Mouse (Mus musculus) kidney, postnatal 0 days (tissue): ENCODE data around the gene Art4. TPM values are rescaled to one million over a fixed set of nuclear protein-coding genes. Genes with fewer than 3 reads are reported as not detected.

Source experiments
- ATAC-seq: fragments of 200-750 bp; cut with Nextera tagmentation; replicated peaks from 2 replicates; pipeline ENCODE4 v1.8.0; 2017; ENCODE audit warnings: low read depth, moderate number of reproducible peaks, moderate TSS enrichment, moderate library complexity; ENCODE audit not compliant: low FRiP score
- DNase-seq: peaks from one replicate; pipeline ENCODE4 v3.0.0-alpha.2; 2016; ENCODE audit warnings: low spot score
- H3K27ac ChIP-seq: fragments of 300-500 bp; sonication (generic); 2 replicates; pipeline ENCODE4 v1.5.1; 2014; ENCODE audit warnings: mild to moderate bottlenecking
- H3K27me3 ChIP-seq: fragments of 300-500 bp; sonication (generic); 2 replicates; pipeline ENCODE4 v1.6.1; 2014; ENCODE audit warnings: low read length, mixed read lengths; ENCODE audit not compliant: insufficient read depth
- H3K36me3 ChIP-seq: fragments of 300-500 bp; sonication (generic); 2 replicates; pipeline ENCODE4 v1.6.1; 2014; ENCODE audit warnings: low read length, mixed read lengths; ENCODE audit not compliant: insufficient read depth
- H3K4me1 ChIP-seq: fragments of 300-500 bp; sonication (generic); replicated peaks from 2 replicates; pipeline ENCODE4 v1.6.1; 2014; ENCODE audit warnings: antibody characterized with exemption, low read length, mixed read lengths; ENCODE audit not compliant: insufficient read depth
- H3K4me2 ChIP-seq: fragments of 300-500 bp; sonication (generic); 2 replicates; pipeline ENCODE4 v1.6.1; 2014; ENCODE audit warnings: mild to moderate bottlenecking, low read length, moderate library complexity, mixed read lengths
- H3K4me3 ChIP-seq: fragments of 300-500 bp; sonication (generic); replicated peaks from 2 replicates; pipeline ENCODE4 v1.5.1; 2014; ENCODE audit warnings: low read depth, low read length
- H3K9ac ChIP-seq: fragments of 300-500 bp; sonication (generic); 2 replicates; pipeline ENCODE4 v1.6.1; 2014; ENCODE audit warnings: low read depth, low read length
- H3K9me3 ChIP-seq: fragments of 300-500 bp; sonication (generic); replicated peaks from 2 replicates; pipeline ENCODE4 v1.6.1; 2016; ENCODE audit warnings: low read length, inconsistent platforms, mixed read lengths
- CTCF ChIP-seq: IDR thresholded peaks from 2 replicates; pipeline ENCODE4 v1.5.1; 2016; ENCODE audit warnings: antibody characterized with exemption, low read depth, mild to moderate bottlenecking, moderate library complexity
- WGBS: fragments of 180-500 bp; shearing (Covaris S2); extraction: QIAGEN DNeasy Blood & Tissue Kit; methylation state at CpG from one replicate; pipeline ENCODE4 v1.1.7; 2014; 5-methylcytosine and 5-hydroxymethylcytosine counted together
- polyA plus RNA-seq: library from polyadenylated mRNA; unstranded; fragments of >200 nt; fragmentation: Nextera tagmentation; extraction: Ambion mirVana; gene quantifications from 2 replicates; pipeline ENCODE4 v1.2.1, GENCODE M21; 2015

Art4 gene
- polyA plus RNA-seq, 1 experiment from 2014 or later = 7.4 TPM

- H3K4me1 ChIP-seq = peaks cover 11% of the 10 kb centered on the region; the same call in 1 of the 2 replicates
- H3K9ac ChIP-seq = no peak overlapping the region
- no peak for DNase-seq
- 62% methylated on average over 4 of the region's 4 CpGs for WGBS
- ATAC-seq = peak; percentile 58
- peak overlapping the region; percentile 82 for H3K27ac ChIP-seq
- H3K36me3 ChIP-seq = no peaks in the 10 kb centered on the region
- no peak overlapping the region for H3K4me2 ChIP-seq
- H3K9me3 ChIP-seq = no peaks in the 10 kb centered on the region
- no peak overlapping the region for H3K4me3 ChIP-seq
- H3K27me3 ChIP-seq = no peaks in the 10 kb centered on the region
- TF ChIP-seq CTCF = no peak
Observed at GRCm38 (mm10) chr6:136852348-136852747, 5.2 kb downstream of the Art4 start.

- Histone ChIP-seq H3K4me3 (no peak overlapping the region), H3K4me2 (no peak overlapping the region), H3K9ac (no peak overlapping the region), H3K27me3 (no peaks in the 10 kb centered on the region), H3K9me3 (no peaks in the 10 kb centered on the region), H3K27ac (peak overlapping the region; percentile 19; the same call in 1 of the 2 replicates), H3K4me1 (peaks cover 6% of the 10 kb centered on the region; the same call in 1 of the 2 replicates), H3K36me3 (no peaks in the 10 kb centered on the region)
- WGBS = 58% methylated on average over 6 of the region's 6 CpGs
- no peak for DNase-seq
- TF ChIP-seq CTCF = no peak
- no peak for ATAC-seq
Observed at GRCm38 (mm10) chr6:136850267-136850666, 7.3 kb downstream of the Art4 start.

- no peak for TF ChIP-seq CTCF
- H3K27ac ChIP-seq = no peak overlapping the region
- ATAC-seq (no peak), DNase-seq (no peak)
- no peaks in the 10 kb centered on the region for H3K36me3 ChIP-seq
- no peak overlapping the region for H3K9ac ChIP-seq
- peaks cover 6% of the 10 kb centered on the region; the same call in 1 of the 2 replicates for H3K4me1 ChIP-seq
- WGBS = 94% methylated on average over 5 of the region's 5 CpGs
- H3K4me2 ChIP-seq = no peak overlapping the region
- no peaks in the 10 kb centered on the region for H3K27me3 ChIP-seq
- H3K9me3 ChIP-seq = no peaks in the 10 kb centered on the region
- H3K4me3 ChIP-seq = no peak overlapping the region
Observed at GRCm38 (mm10) chr6:136848971-136849370, 8.6 kb downstream of the Art4 start.

GRCm38 (mm10) chr6:136848399-136848798, 9.1 kb downstream of the Art4 start:
- Histone ChIP-seq H3K4me2 (no peak overlapping the region), H3K4me1 (peaks cover 6% of the 10 kb centered on the region; the same call in 1 of the 2 replicates), H3K27me3 (no peaks in the 10 kb centered on the region), H3K36me3 (no peaks in the 10 kb centered on the region), H3K9me3 (no peaks in the 10 kb centered on the region), H3K9ac (no peak overlapping the region), H3K27ac (no peak overlapping the region), H3K4me3 (no peak overlapping the region)
- TF ChIP-seq CTCF = no peak
- DNase-seq = no peak
- 91% methylated on average over 8 of the region's 8 CpGs for WGBS
- ATAC-seq = no peak

DNA sequence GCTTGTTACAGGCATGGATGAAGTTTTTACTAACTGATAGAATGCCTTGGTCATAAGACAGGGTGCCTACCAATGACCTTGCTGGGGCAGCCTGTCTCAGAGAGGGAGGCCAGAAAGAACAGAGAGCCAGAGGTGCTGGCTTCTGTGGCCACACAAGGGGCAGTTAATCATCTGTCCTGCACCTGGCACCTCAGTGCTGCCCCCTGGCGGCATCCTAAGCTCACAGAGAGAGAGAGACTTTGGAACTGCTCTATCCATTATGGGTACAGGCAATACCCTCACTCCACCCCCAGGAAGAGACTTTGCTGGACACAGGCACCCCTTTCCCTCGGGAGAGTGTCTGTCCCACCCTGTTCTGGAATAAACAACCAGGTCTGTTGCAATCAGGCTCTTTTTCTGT, 9.7 kb downstream of the Art4 start:
- 25% methylated on average over 2 of the region's 2 CpGs for WGBS

GRCm38 (mm10) chr6:136847267-136847666, 10.3 kb downstream of the Art4 start:
- Histone ChIP-seq H3K4me2 (no peak overlapping the region), H3K27ac (no peak overlapping the region), H3K4me1 (no peaks in the 10 kb centered on the region), H3K36me3 (no peaks in the 10 kb centered on the region), H3K4me3 (no peak overlapping the region), H3K9ac (no peak overlapping the region), H3K9me3 (no peaks in the 10 kb centered on the region), H3K27me3 (no peaks in the 10 kb centered on the region)
- DNase-seq (no peak), ATAC-seq (no peak)
- TF ChIP-seq CTCF = no peak
- 90% methylated on average over 3 of the region's 3 CpGs for WGBS

More for the DNA sequence above, 9.7 kb downstream of the Art4 start:
- Histone ChIP-seq H3K27ac (no peak overlapping the region), H3K36me3 (no peaks in the 10 kb centered on the region), H3K27me3 (no peaks in the 10 kb centered on the region), H3K4me1 (peaks cover 5% of the 10 kb centered on the region; the same call in 1 of the 2 replicates), H3K4me3 (no peak overlapping the region), H3K9ac (no peak overlapping the region), H3K9me3 (no peaks in the 10 kb centered on the region), H3K4me2 (no peak overlapping the region)
- ATAC-seq (no peak; the same call in 1 of the 2 replicates), DNase-seq (peak; percentile 52)
- TF ChIP-seq CTCF = peak; percentile 76
